Mouse (Mus musculus) MEL (cell line): ENCODE data around the gene Wdr62. TPM values are rescaled to one million over a fixed set of nuclear protein-coding genes. Genes with fewer than 3 reads are reported as not detected.
"Not testable (repeated sequence)": the region's sequence is repeated elsewhere in the genome, so short reads cannot be mapped to it uniquely, and the experiment has no call there.

ENCODE experiments used
- DNase-seq: peaks from one replicate; pipeline ENCODE4 v3.0.0; 2011; ENCODE audit warnings: low read depth, low spot score
- H3K27ac ChIP-seq: 2 replicates; pipeline ENCODE4 v1.5.1; 2012; ENCODE audit warnings: low read depth, mild to moderate bottlenecking, control low read depth, low read length, moderate library complexity; ENCODE audit not compliant: control insufficient read depth
- H3K27me3 ChIP-seq, 2 experiments: fragments of 150-350 bp in 1 of 2; sonication (generic) in 1 of 2; 2 replicates each; pipeline ENCODE4 v1.6.1; 2012; ENCODE audit warnings: low read length in 2 of 2, mild to moderate bottlenecking in 2 of 2, improper control_type of control experiment in 1 of 2, moderate library complexity in 1 of 2; ENCODE audit not compliant: insufficient read depth in 2 of 2, control insufficient read depth in 1 of 2
- H3K36me3 ChIP-seq, 2 experiments: 2 replicates each; pipeline ENCODE4 v1.6.1; 2012 to 2014; ENCODE audit warnings: low read length in 2 of 2, improper control_type of control experiment in 1 of 2, inconsistent platforms in 1 of 2, mild to moderate bottlenecking in 1 of 2; ENCODE audit not compliant: insufficient read depth in 2 of 2, control insufficient read depth in 1 of 2
- H3K4me1 ChIP-seq, 2 experiments: fragments of 150-350 bp in 1 of 2; sonication (generic) in 1 of 2; 2 replicates each; pipeline ENCODE4 v1.6.1; 2012; ENCODE audit warnings: low read length in 2 of 2, improper control_type of control experiment in 1 of 2, mild to moderate bottlenecking in 1 of 2; ENCODE audit not compliant: insufficient read depth in 2 of 2, control insufficient read depth in 1 of 2
- H3K4me3 ChIP-seq, 2 experiments: fragments of 150-350 bp in 1 of 2; sonication (generic) in 1 of 2; 2 replicates each; pipeline ENCODE4 v1.5.1; 2012; ENCODE audit warnings: low read depth in 2 of 2, low read length in 2 of 2, mild to moderate bottlenecking in 2 of 2, moderate library complexity in 2 of 2, control low read depth in 1 of 2, improper control_type of control experiment in 1 of 2; ENCODE audit not compliant: control insufficient read depth in 1 of 2, insufficient read depth in 1 of 2
- H3K79me2 ChIP-seq: 2 replicates; pipeline ENCODE4 v1.6.1; 2012; ENCODE audit warnings: mild to moderate bottlenecking, low read length, moderate library complexity; ENCODE audit not compliant: control insufficient read depth, poor library complexity, insufficient read depth
- H3K9ac ChIP-seq: 2 replicates; pipeline ENCODE4 v1.6.1; 2012; ENCODE audit warnings: low read depth, mild to moderate bottlenecking, control low read depth, low read length, moderate library complexity; ENCODE audit not compliant: control insufficient read depth, poor library complexity, severe bottlenecking
- H3K9me3 ChIP-seq: fragments of 150-350 bp; sonication (generic); replicated peaks from 2 replicates; pipeline ENCODE4 v1.6.1; 2012; ENCODE audit warnings: mild to moderate bottlenecking, low read length, improper control_type of control experiment, moderate library complexity; ENCODE audit not compliant: insufficient read depth
- CHD1 ChIP-seq: IDR thresholded peaks from 2 replicates; pipeline ENCODE4 v1.6.1; 2012; ENCODE audit warnings: low read depth, mild to moderate bottlenecking, inconsistent platforms, low read length, improper control_type of control experiment
- CTCF ChIP-seq, 3 experiments: IDR thresholded peaks in 2 of 3; conservative IDR thresholded peaks in 1 of 3; 2 replicates each; pipeline ENCODE4 v1.5.1; 2011 to 2012; ENCODE audit warnings: low read length in 3 of 3, low read depth in 2 of 3, mild to moderate bottlenecking in 2 of 3, improper control_type of control experiment in 1 of 3, inconsistent platforms in 1 of 3, mixed read lengths in 1 of 3, moderate library complexity in 1 of 3; ENCODE audit not compliant: control insufficient read depth in 1 of 3, insufficient read depth in 1 of 3, poor library complexity in 1 of 3, severe bottlenecking in 1 of 3
- E2F4 ChIP-seq: IDR thresholded peaks from 2 replicates; pipeline ENCODE4 v1.6.1; 2011; ENCODE audit warnings: low read depth, low read length, improper control_type of control experiment, borderline replicate concordance
- GABPA ChIP-seq: IDR thresholded peaks from 2 replicates; pipeline ENCODE4 v1.6.1; 2012; ENCODE audit warnings: low read depth, mild to moderate bottlenecking, inconsistent platforms, low read length, improper control_type of control experiment, moderate library complexity
- GATA1 ChIP-seq: IDR thresholded peaks from 2 replicates; pipeline ENCODE4 v1.6.1; 2011; ENCODE audit warnings: low read depth, low read length, improper control_type of control experiment
- HCFC1 ChIP-seq: IDR thresholded peaks from 2 replicates; pipeline ENCODE4 v1.6.1; 2012; ENCODE audit warnings: low read depth, mild to moderate bottlenecking, inconsistent platforms, low read length, improper control_type of control experiment, moderate library complexity
- MAFK ChIP-seq: IDR thresholded peaks from 2 replicates; pipeline ENCODE4 v1.6.1; 2011; ENCODE audit warnings: low read depth, mild to moderate bottlenecking, low read length, improper control_type of control experiment, borderline replicate concordance
- MAZ ChIP-seq: IDR thresholded peaks from 2 replicates; pipeline ENCODE4 v1.6.1; 2012; ENCODE audit warnings: low read depth, mild to moderate bottlenecking, inconsistent platforms, low read length, improper control_type of control experiment
- MXI1 ChIP-seq: IDR thresholded peaks from 2 replicates; pipeline ENCODE4 v1.6.1; 2011; ENCODE audit warnings: mild to moderate bottlenecking, low read depth, low read length, improper control_type of control experiment
- POLR2A ChIP-seq, 2 experiments: IDR thresholded peaks; 2 replicates each; pipeline ENCODE4 v1.6.1; 2011 to 2012; ENCODE audit warnings: low read length in 2 of 2, mild to moderate bottlenecking in 2 of 2, control low read depth in 1 of 2, improper control_type of control experiment in 1 of 2, low read depth in 1 of 2, moderate library complexity in 1 of 2; ENCODE audit not compliant: control insufficient read depth in 1 of 2, insufficient read depth in 1 of 2, poor library complexity in 1 of 2
- POLR2AphosphoS2 ChIP-seq: IDR thresholded peaks from 2 replicates; pipeline ENCODE4 v1.6.1; 2011; ENCODE audit warnings: low read length, improper control_type of control experiment
- RAD21 ChIP-seq: IDR thresholded peaks from 2 replicates; pipeline ENCODE4 v1.6.1; 2011; ENCODE audit warnings: mild to moderate bottlenecking, low read depth, low read length, improper control_type of control experiment
- SIN3A ChIP-seq: IDR thresholded peaks from 2 replicates; pipeline ENCODE4 v1.6.1; 2012; ENCODE audit warnings: low read length, improper control_type of control experiment, inconsistent platforms
- TBP ChIP-seq: IDR thresholded peaks from 2 replicates; pipeline ENCODE4 v1.8.0; 2011; ENCODE audit warnings: low read depth, low read length, improper control_type of control experiment
- TCF12 ChIP-seq: IDR thresholded peaks from 2 replicates; pipeline ENCODE4 v1.6.1; 2014; ENCODE audit warnings: low read depth, mild to moderate bottlenecking, inconsistent platforms, low read length, improper control_type of control experiment, moderate library complexity
- ZMIZ1 ChIP-seq: IDR thresholded peaks from 2 replicates; pipeline ENCODE4 v1.6.1; 2012; ENCODE audit warnings: low read depth, mild to moderate bottlenecking, inconsistent platforms, low read length, improper control_type of control experiment, moderate library complexity
- polyA plus RNA-seq, 2 experiments: library from polyadenylated mRNA; stranded (reverse) in 1 of 2; unstranded in 1 of 2; fragments of >175 nt in 1 of 2; fragments of >200 nt in 1 of 2; gene quantifications; 2 replicates each; pipeline versions ENCODE4 v1.2.1 to v1.2.4; 2012; ENCODE audit warnings: low replicate concordance in 2 of 2, low read depth in 1 of 2; ENCODE audit not compliant: insufficient read length in 2 of 2, insufficient read depth in 1 of 2, missing spikeins in 1 of 2
- total RNA-seq: library from RNA; depleted of rRNA; stranded (reverse); fragments of 300-350 nt; gene quantifications from 2 replicates; pipeline ENCODE4 v1.2.3, GENCODE M21; 2012

The Wdr62 gene
- total and polyA plus RNA-seq, 3 experiments = 6.5 to 44.8 (median 30.5) TPM

- H3K79me2 ChIP-seq = no peaks in the 10 kb centered on the region
- H3K4me1 ChIP-seq = peaks cover 0 to 4% of the 10 kb centered on the region in 2 experiments; a peak in 2 of 4 replicates
- H3K36me3 ChIP-seq = peaks cover 0 to 4% of the 10 kb centered on the region in 2 experiments; a peak in 1 of 4 replicates
- no peak for DNase-seq
- H3K9me3 ChIP-seq = no peaks in the 10 kb centered on the region
- TF ChIP-seq TCF12 = no peak
- TF ChIP-seq POLR2A (IDR thresholded peaks at IDR 0.05; ENCODE audit: control insufficient read depth in 1 of 2, insufficient read depth in 1 of 2, low read depth in 1 of 2, low read length in 2 of 2, poor library complexity in 1 of 2) = no peak
- no peak for TF ChIP-seq ZMIZ1
- no peak for TF ChIP-seq SIN3A
- TF ChIP-seq TBP = no peak
- TF ChIP-seq MAFK = no peak
- no peak for TF ChIP-seq CTCF (IDR thresholded peaks at IDR 0.05 in 2 of 3, conservative IDR thresholded peaks at IDR 0.05 in 1 of 3; ENCODE audit: control insufficient read depth in 1 of 3, insufficient read depth in 1 of 3, low read depth in 2 of 3, low read length in 3 of 3, poor library complexity in 1 of 3, severe bottlenecking in 1 of 3)
- no peak for TF ChIP-seq GABPA
- TF ChIP-seq HCFC1 = no peak
- TF ChIP-seq E2F4 = no peak
- TF ChIP-seq RAD21 = no peak
- TF ChIP-seq, all 39 proteins: peak for 0
- no peak overlapping the region for H3K9ac ChIP-seq
- H3K27ac ChIP-seq = no peak overlapping the region
- peaks cover 0 to 2% of the 10 kb centered on the region in 2 experiments; a peak in 2 of 4 replicates for H3K27me3 ChIP-seq
- no peak overlapping the region for H3K4me3 ChIP-seq
Observed at GRCm38 (mm10) chr7:30202895-30203690, 77.1 kb downstream of the Wdr62 start.

- H3K79me2 ChIP-seq, H3K27ac ChIP-seq, DNase-seq, H3K27me3 ChIP-seq, H3K9me3 ChIP-seq, H3K4me3 ChIP-seq, H3K36me3 ChIP-seq, H3K9ac ChIP-seq: not testable (repeated sequence)
- H3K4me1 ChIP-seq = peaks cover 0 to 11% of the 10 kb centered on the region in 2 experiments; a peak in 3 of 4 replicates
Observed at GRCm38 (mm10) chr7:30200661-30201060, 79.6 kb downstream of the Wdr62 start.

GRCm38 (mm10) chr7:30200200-30200599 is 80.0 kb downstream of the Wdr62 start:
- Histone ChIP-seq H3K36me3 (peaks cover 0 to 12% of the 10 kb centered on the region in 2 experiments; a peak in 2 of 4 replicates), H3K9me3 (no peaks in the 10 kb centered on the region), H3K27ac (no peak overlapping the region), H3K4me1 (peaks cover 0 to 15% of the 10 kb centered on the region in 2 experiments; a peak in 3 of 4 replicates), H3K9ac (no peak overlapping the region), H3K27me3 (no peaks in the 10 kb centered on the region), H3K4me3 (no peak overlapping the region), H3K79me2 (no peaks in the 10 kb centered on the region)
- TF ChIP-seq POLR2AphosphoS2 (no peak), CHD1 (no peak), TBP (no peak), MAZ (no peak), MXI1 (no peak), GATA1 (no peak)
- no peak for DNase-seq
